In genomic region chr14:105802529-105803280, GRCm38 (mm10) we compare ENCODE assay signal across 7 mouse cellular contexts.
DNase-seq lines count a peak whose midpoint lies in the region; ATAC-seq lines count a peak whose summit lies in the region.

No protein-coding gene starts in this region.

- H3K4me1 ChIP-seq in heart, embryonic 12.5 days (replicated peaks) = peaks cover 8% of the 10 kb centered on the region
- H3K4me1 ChIP-seq in kidney, embryonic 16.5 days (ENCODE audit: insufficient read depth, low read length) = peaks cover 12% of the 10 kb centered on the region; the same call in 1 of the 2 replicates
- H3K4me1 ChIP-seq in stomach, embryonic 16.5 days (ENCODE audit: control insufficient read depth, insufficient read depth, low read length) = no peaks in the 10 kb centered on the region

- H3K9ac ChIP-seq in heart, embryonic 12.5 days = peak overlapping the region; percentile 66
- no peak overlapping the region for H3K9ac ChIP-seq in kidney, embryonic 16.5 days (replicated peaks; ENCODE audit: low read length)
- 0 out of 2 replicates have a peak overlapping the region, but pooled peaks have one; percentile 8 for H3K9ac ChIP-seq in stomach, embryonic 16.5 days (ENCODE audit: low read length)

- H3K36me3 ChIP-seq in heart, embryonic 12.5 days = no peaks in the 10 kb centered on the region
- no peaks in the 10 kb centered on the region for H3K36me3 ChIP-seq in kidney, embryonic 16.5 days (ENCODE audit: insufficient read depth, low read length)
- H3K36me3 ChIP-seq in stomach, embryonic 16.5 days (ENCODE audit: control insufficient read depth, insufficient read depth, low read length) = no peaks in the 10 kb centered on the region

- peak overlapping the region; percentile 35 for H3K4me3 ChIP-seq in heart, embryonic 12.5 days
- H3K4me3 ChIP-seq in kidney, embryonic 16.5 days (ENCODE audit: low read length) = peak overlapping the region; percentile 20
- H3K4me3 ChIP-seq in stomach, embryonic 16.5 days (replicated peaks; ENCODE audit: low read length) = peak overlapping the region; percentile 10; the same call in 1 of the 2 replicates

- 2% methylated on average over 18 of the region's 18 CpGs for WGBS in heart, embryonic 12.5 days
- WGBS in kidney, embryonic 16.5 days = 18% methylated on average over 18 of the region's 18 CpGs
- 13% methylated on average over 18 of the region's 18 CpGs for WGBS in stomach, embryonic 16.5 days

- H3K27ac ChIP-seq in heart, embryonic 12.5 days (ENCODE audit: poor library complexity, severe bottlenecking) = peak overlapping the region; percentile 23; the same call in 1 of the 2 replicates
- peak overlapping the region; percentile 66 for H3K27ac ChIP-seq in kidney, embryonic 16.5 days (ENCODE audit: low read length)
- peak overlapping the region; percentile 82 for H3K27ac ChIP-seq in stomach, embryonic 16.5 days (ENCODE audit: low read length)

- DNase-seq in embryo, embryonic 11 days = peak; percentile 33
- DNase-seq in lung, postnatal 14 days = peak; percentile 58
- no peak for DNase-seq in cerebellum, postnatal 4 days (ENCODE audit: low spot score in 2 of 2)
- DNase-seq in right cerebral cortex, postnatal 25 days = no peak

- no peaks in the 10 kb centered on the region for H3K27me3 ChIP-seq in heart, embryonic 12.5 days (replicated peaks)
- no peaks in the 10 kb centered on the region; the same call in 1 of the 2 replicates for H3K27me3 ChIP-seq in kidney, embryonic 16.5 days (ENCODE audit: insufficient read depth, low read length)
- no peaks in the 10 kb centered on the region for H3K27me3 ChIP-seq in stomach, embryonic 16.5 days (ENCODE audit: control insufficient read depth, insufficient read depth, low read length)

- ATAC-seq in heart, embryonic 12.5 days (ENCODE audit: insufficient number of reproducible peaks, low FRiP score) = no peak
- peak; percentile 80 for ATAC-seq in kidney, embryonic 16.5 days (ENCODE audit: low FRiP score, low TSS enrichment)
- peak; percentile 89 for ATAC-seq in stomach, embryonic 16.5 days (ENCODE audit: insufficient read depth, low FRiP score)

- no peaks in the 10 kb centered on the region for H3K9me3 ChIP-seq in heart, embryonic 12.5 days (replicated peaks)
- no peaks in the 10 kb centered on the region for H3K9me3 ChIP-seq in kidney, embryonic 16.5 days (ENCODE audit: low read length)
- no peaks in the 10 kb centered on the region for H3K9me3 ChIP-seq in stomach, embryonic 16.5 days (replicated peaks; ENCODE audit: control insufficient read depth, low read length)

- peak overlapping the region; percentile 67 for H3K4me2 ChIP-seq in heart, embryonic 12.5 days
- H3K4me2 ChIP-seq in kidney, embryonic 16.5 days (replicated peaks; ENCODE audit: low read depth, low read length) = peak overlapping the region; percentile 45
- peak overlapping the region; percentile 50 for H3K4me2 ChIP-seq in stomach, embryonic 16.5 days (ENCODE audit: low read depth, low read length)

Comparison
In these comparisons a context has a peak if more than half of its experiments do, and no peak if none do; other contexts are left out.
1. DNase-seq: peak in embryo, embryonic 11 days (single experiment) and lung, postnatal 14 days (single experiment); none in cerebellum, postnatal 4 days (0 of 2) and right cerebral cortex, postnatal 25 days (single experiment).
2. H3K27ac ChIP-seq: peak in every context shown above with its lines; median percentile 82 in stomach, embryonic 16.5 days; 66 in kidney, embryonic 16.5 days; 23 in heart, embryonic 12.5 days.
3. Peak in every context shown above with its lines, with median percentiles within 50 percentile points of each other: H3K4me2 ChIP-seq and H3K4me3 ChIP-seq.